28 mouse cellular contexts compared by ENCODE assay signal in the genomic region with DNA sequence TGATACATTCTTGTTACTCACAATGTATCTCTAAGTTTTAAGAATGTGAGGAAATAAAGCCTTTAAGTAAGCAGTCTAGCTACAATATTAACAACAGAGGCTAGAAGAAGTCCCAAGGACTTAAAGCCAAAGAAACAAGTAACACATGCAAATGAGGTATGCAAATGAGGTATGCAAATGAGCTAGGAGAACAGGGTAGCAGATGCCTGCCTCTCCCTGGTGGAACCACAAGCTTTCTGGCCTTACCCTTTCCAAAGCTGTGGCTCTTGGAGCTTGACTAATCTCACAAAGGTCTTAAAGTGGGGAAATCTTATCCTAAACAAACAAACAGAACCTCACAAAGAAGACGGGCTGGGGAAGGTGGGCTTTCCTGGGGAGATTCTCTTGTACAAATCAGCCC.
A peak's percentile ranks its signal among the peaks of the same experiment; 100 is the strongest.
DNase-seq lines count a peak whose midpoint lies in the region; ATAC-seq and TF ChIP-seq lines count a peak whose summit lies in the region.
"Had no signal": no experiment of that assay in that cellular context is flagged by ENCODE, and none has a peak within 500 bp of the region (broad histone marks: within the 10 kb centered on the region; RNA-seq: fewer than 3 reads in every experiment).

No protein-coding gene starts in this region.

- no peak overlapping the region for H3K4me3 ChIP-seq in left cerebral cortex, adult 2 months
- H3K4me3 ChIP-seq: embryonic facial prominence, embryonic 10.5 days; embryonic facial prominence, embryonic 15.5 days; hindbrain, embryonic 15.5 days; neural tube, embryonic 15.5 days had no signal

- intact Hi-C loops in left cerebral cortex, postnatal 4 days (cut with DNase I): no loop called here
- intact Hi-C loops in left cerebral cortex, adult 2 months (cut with DNase I): no loop called here

- peak; percentile 21 to 27 for DNase-seq in cerebellum, postnatal 10 days
- no peak for DNase-seq in cerebellum, adult 9-11 months
- no peak for DNase-seq in frontal cortex, postnatal 14 days (ENCODE audit: low spot score in 2 of 2)
- DNase-seq in left cerebral cortex, postnatal 4 days: peak; percentile 9
- no peak for DNase-seq in left cerebral cortex, adult 2 months (ENCODE audit: extremely low spot score in 1 of 2, low spot score in 2 of 2)
- peak; percentile 11 for DNase-seq in R1 (ENCODE audit: low read depth, low spot score)
- no peak for DNase-seq in neural tube, embryonic 10.5 days (ENCODE audit: extremely low spot score, low spot score)
- DNase-seq: adrenal gland, postnatal 14 days; cerebellum, adult 18-20 months; cerebellum, postnatal 25 days; kidney, adult 8-10 months; layer of hippocampus, postnatal 36 days; liver; lung, adult 2 months; lung, postnatal 10 days; retina, postnatal 1 day; right cerebral cortex, postnatal 14 days; thymus, postnatal 25 days had no signal

- H3K27ac ChIP-seq in left cerebral cortex, adult 2 months: no peak overlapping the region
- H3K27ac ChIP-seq: embryonic facial prominence, embryonic 10.5 days; embryonic facial prominence, embryonic 15.5 days; hindbrain, embryonic 15.5 days; kidney, postnatal 0 days; liver, embryonic 14.5 days; macrophage; neural tube, embryonic 15.5 days had no signal

- no peak for TF ChIP-seq CTCF in left cerebral cortex, adult 2 months (IDR thresholded peaks at IDR 0.05)

- peak; percentile 88 for ATAC-seq in frontal cortex, adult (ENCODE audit: low TSS enrichment)
- ATAC-seq: intestine, embryonic 16.5 days; Patski had no signal

Comparison
In these comparisons a context has a peak if more than half of its experiments do, and no peak if none do; other contexts are left out.
1. DNase-seq: peak in cerebellum, postnatal 10 days (2 of 2), left cerebral cortex, postnatal 4 days (single experiment) and R1 (single experiment); none in cerebellum, adult 9-11 months (single experiment), frontal cortex, postnatal 14 days (0 of 2), left cerebral cortex, adult 2 months (0 of 2) and neural tube, embryonic 10.5 days (single experiment).